Mouse (Mus musculus) ES-Bruce4 (cell line): ENCODE data around the gene Elp4.

Source experiments
- CTCF ChIP-seq: IDR thresholded peaks from one replicate; pipeline ENCODE4 v1.8.1; 2011; ENCODE audit warnings: low read depth, low read length
- POLR2A ChIP-seq: IDR thresholded peaks from one replicate; pipeline ENCODE4 v1.8.1; 2011; ENCODE audit warnings: low read length; ENCODE audit not compliant: insufficient read depth

DNA sequence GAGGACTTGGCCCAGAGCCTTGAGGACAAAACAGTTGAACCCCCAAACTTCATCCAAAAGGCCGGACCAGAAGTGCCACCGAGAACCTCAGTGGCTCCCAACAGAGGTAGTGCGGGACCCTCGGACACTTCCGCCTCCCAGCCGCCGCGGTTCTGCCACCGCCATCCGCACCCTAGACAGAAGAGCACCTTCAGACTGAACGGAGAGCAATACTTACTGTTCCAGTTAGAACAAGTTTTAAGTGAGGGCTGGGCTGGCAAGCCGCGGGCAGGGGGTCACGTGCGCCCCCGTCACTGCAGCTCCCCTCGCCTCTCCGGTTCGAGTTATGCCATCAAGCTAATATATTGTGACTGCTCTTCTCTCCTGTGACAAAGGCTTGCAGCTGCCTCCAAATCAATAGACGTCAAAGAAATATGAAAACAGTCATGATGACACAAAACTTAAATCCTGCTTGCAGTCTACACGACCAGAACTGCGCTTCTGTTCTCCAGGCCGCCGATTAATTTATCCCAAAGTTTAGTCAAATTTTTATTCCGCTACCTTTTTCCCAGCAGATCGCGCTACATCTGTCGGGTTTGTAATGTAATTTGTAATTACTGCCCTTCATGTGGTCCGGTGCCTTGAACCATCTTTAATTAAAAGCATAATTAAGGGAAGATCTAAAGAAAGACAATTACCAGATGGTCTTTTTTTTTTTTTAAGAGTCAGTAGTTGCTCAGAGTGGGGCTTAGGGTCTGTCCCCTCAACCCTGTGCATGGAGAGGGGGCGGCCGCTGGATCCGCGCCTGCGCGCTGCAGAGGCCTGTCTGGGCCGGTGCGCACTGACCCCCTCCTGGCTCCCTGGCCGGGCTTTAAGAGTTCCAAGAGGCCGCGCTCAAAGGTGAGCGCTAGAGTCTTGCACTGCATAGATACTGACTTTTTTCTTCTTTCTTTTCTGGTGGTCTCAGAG lies 244.2 kb downstream of the Elp4 start:
- TF ChIP-seq POLR2A: no peak
- TF ChIP-seq CTCF: no peak
